Mouse (Mus musculus) limb, embryonic 12.5 days (tissue): ENCODE data around the gene Zfand2a. TPM values are rescaled to one million over a fixed set of nuclear protein-coding genes. Genes with fewer than 3 reads are reported as not detected.

Source experiments
- ATAC-seq: fragments of 200-750 bp; cut with Nextera tagmentation; 2 replicates; pipeline ENCODE4 v1.8.0; 2017; ENCODE audit warnings: low read depth, moderate TSS enrichment; ENCODE audit not compliant: insufficient number of reproducible peaks, insufficient read depth, low FRiP score, low TSS enrichment
- H3K27ac ChIP-seq: fragments of 300-500 bp; sonication (generic); 2 replicates; pipeline ENCODE4 v1.5.1; 2016; ENCODE audit warnings: mild to moderate bottlenecking, moderate library complexity
- H3K27me3 ChIP-seq: fragments of 300-500 bp; sonication (generic); 2 replicates; pipeline ENCODE4 v1.6.1; 2016; ENCODE audit warnings: mild to moderate bottlenecking, moderate library complexity
- H3K36me3 ChIP-seq: fragments of 300-500 bp; sonication (generic); 2 replicates; pipeline ENCODE4 v1.6.1; 2016; ENCODE audit warnings: mild to moderate bottlenecking, moderate library complexity
- H3K4me1 ChIP-seq: fragments of 300-500 bp; sonication (generic); replicated peaks from 2 replicates; pipeline ENCODE4 v1.6.1; 2016
- H3K4me2 ChIP-seq: fragments of 300-500 bp; sonication (generic); 2 replicates; pipeline ENCODE4 v1.6.1; 2016; ENCODE audit warnings: mild to moderate bottlenecking, moderate library complexity
- H3K4me3 ChIP-seq: fragments of 300-500 bp; sonication (generic); replicated peaks from 2 replicates; pipeline ENCODE4 v1.5.1; 2016; ENCODE audit warnings: mild to moderate bottlenecking
- H3K9ac ChIP-seq: fragments of 300-500 bp; sonication (generic); replicated peaks from 2 replicates; pipeline ENCODE4 v1.6.1; 2016; ENCODE audit warnings: mild to moderate bottlenecking, moderate library complexity
- H3K9me3 ChIP-seq: fragments of 300-500 bp; sonication (generic); 2 replicates; pipeline ENCODE4 v1.6.1; 2016; ENCODE audit warnings: mild to moderate bottlenecking, moderate library complexity
- WGBS: fragments of 180-500 bp; shearing (Covaris S2); methylation state at CpG from one replicate; pipeline ENCODE4 v1.1.7; 2016; 5-methylcytosine and 5-hydroxymethylcytosine counted together
- polyA plus RNA-seq: library from polyadenylated mRNA; unstranded; fragments of >200 nt; fragmentation: Nextera tagmentation; extraction: Ambion mirVana; gene quantifications from 2 replicates; pipeline ENCODE4 v1.2.1, GENCODE M21; 2016

Zfand2a gene
- polyA plus RNA-seq, 1 experiment from 2014 or later, result 8.1 TPM

DNA sequence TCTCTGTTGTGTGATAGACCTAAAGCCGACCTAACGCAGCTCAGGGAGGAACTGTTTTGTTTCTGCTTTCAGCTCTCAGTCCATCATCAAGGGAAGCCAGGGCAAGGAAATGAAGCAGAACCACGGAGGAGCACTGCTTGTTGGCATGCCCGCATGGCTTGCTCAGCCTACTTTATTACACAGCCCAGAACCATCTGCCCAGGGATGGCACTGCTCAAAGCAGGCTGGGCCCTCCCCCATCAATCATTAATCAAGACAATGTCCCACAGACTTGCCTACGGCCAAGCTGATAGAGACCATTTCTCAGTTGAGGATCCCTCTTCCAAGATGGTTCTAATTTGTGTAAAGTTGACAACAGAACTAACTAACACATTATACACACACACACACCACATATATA, 14.4 kb upstream of the Zfand2a start:
- no peak for ATAC-seq
- peaks cover 39% of the 10 kb centered on the region for H3K27me3 ChIP-seq
- peaks cover 9% of the 10 kb centered on the region; the same call in 1 of the 2 replicates for H3K4me1 ChIP-seq
- H3K4me2 ChIP-seq, result no peak overlapping the region
- no peaks in the 10 kb centered on the region for H3K36me3 ChIP-seq
- H3K9ac ChIP-seq, result no peak overlapping the region
- no peaks in the 10 kb centered on the region for H3K9me3 ChIP-seq
- 57% methylated on average over 5 of the region's 5 CpGs for WGBS
- H3K4me3 ChIP-seq, result no peak overlapping the region
- no peak overlapping the region for H3K27ac ChIP-seq

DNA sequence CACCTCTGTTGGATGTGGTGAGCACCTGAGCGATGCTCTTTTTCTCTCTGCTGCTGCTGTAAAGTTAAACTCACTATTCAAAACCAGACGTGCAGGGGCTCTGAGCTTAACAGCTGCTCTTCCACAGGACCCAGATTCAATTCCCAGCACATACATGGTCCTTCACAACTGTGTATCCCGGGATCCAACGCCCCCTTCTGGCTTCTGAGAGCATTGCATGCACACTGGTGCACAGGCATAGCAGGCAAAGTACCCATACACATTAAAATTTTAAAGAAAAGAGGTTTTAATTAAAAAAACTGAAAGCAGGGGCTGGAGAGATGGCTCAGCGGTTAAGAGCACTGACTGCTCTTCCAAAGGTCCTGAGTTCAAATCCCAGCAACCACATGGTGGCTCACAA, 12.6 kb upstream of the Zfand2a start:
- no peak overlapping the region for H3K27ac ChIP-seq
- WGBS, result 56% methylated on average over 5 of the region's 5 CpGs

DNA sequence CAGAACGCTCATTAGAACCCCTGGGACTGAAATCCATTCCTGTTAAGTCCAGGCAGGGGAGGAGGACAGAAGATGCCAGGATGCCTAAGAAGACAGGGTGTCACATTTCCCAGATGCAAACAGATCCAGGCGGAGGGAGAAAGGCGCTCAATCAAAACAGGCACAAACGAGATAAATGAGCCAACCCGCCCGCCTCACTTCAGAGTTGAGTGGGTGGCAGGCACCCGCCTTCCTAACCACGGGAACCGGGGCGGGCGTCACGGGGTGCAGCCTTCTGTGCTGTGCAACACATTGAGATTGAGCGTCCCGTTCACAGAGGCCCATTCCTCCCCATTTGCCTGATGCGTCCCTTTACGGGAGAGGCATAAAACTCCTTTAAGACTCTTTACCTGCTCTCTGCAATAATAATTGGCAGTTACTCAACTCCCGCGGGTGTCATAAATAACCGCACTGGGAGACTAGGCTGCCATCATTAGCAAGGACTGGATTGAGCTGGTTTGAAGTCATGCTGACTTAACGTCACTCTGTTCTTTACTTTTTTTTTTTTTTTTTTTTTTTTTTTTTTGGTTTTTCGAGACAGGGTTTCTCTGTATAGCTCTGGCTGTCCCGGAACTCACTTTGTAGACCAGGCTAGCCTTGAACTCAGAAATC, 10.8 kb upstream of the Zfand2a start:
- no peaks in the 10 kb centered on the region for H3K9me3 ChIP-seq
- peaks cover 40% of the 10 kb centered on the region for H3K27me3 ChIP-seq
- no peak overlapping the region for H3K9ac ChIP-seq
- 24% methylated on average over 22 of the region's 22 CpGs for WGBS
- no peaks in the 10 kb centered on the region for H3K36me3 ChIP-seq
- H3K4me2 ChIP-seq, result peak overlapping the region; percentile 7
- H3K4me3 ChIP-seq, result no peak overlapping the region
- ATAC-seq, result 0 out of 2 replicates have a peak, but pooled peaks have one; percentile 35
- H3K4me1 ChIP-seq, result peaks cover 9% of the 10 kb centered on the region; the same call in 1 of the 2 replicates
- no peak overlapping the region for H3K27ac ChIP-seq

More for the DNA sequence above, 12.6 kb upstream of the Zfand2a start:
- ATAC-seq, result no peak
- Histone ChIP-seq H3K27me3 (peaks cover 33% of the 10 kb centered on the region), H3K9me3 (no peaks in the 10 kb centered on the region), H3K9ac (no peak overlapping the region), H3K4me2 (no peak overlapping the region), H3K4me1 (peaks cover 9% of the 10 kb centered on the region; the same call in 1 of the 2 replicates), H3K4me3 (no peak overlapping the region), H3K36me3 (no peaks in the 10 kb centered on the region)

DNA sequence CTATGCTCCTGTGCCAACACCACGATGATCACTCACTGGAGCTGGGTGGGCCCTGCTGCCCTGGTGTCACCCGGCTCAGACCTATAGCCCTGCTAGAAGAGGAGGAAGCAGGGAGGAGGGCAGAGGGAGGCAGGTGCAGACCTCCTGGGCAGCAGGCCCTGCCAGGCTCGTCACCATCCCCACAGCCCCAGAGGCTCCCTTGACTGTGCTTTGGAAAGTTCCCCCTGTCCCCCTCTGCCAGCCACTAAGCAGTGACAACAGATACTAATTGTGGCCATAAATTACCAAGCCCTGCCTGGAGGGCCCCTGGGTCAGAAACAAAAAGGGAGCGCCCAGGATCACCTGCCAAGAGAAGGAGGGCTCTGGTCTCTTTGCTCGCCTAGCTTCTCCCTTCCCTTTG, 9.3 kb upstream of the Zfand2a start:
- no peak overlapping the region for H3K4me2 ChIP-seq
- H3K36me3 ChIP-seq, result no peaks in the 10 kb centered on the region
- ATAC-seq, result no peak
- H3K9me3 ChIP-seq, result no peaks in the 10 kb centered on the region
- H3K4me3 ChIP-seq, result no peak overlapping the region
- 34% methylated on average over 5 of the region's 5 CpGs for WGBS
- H3K27ac ChIP-seq, result no peak overlapping the region
- no peak overlapping the region for H3K9ac ChIP-seq
- peaks cover 37% of the 10 kb centered on the region for H3K27me3 ChIP-seq
- peaks cover 9% of the 10 kb centered on the region; the same call in 1 of the 2 replicates for H3K4me1 ChIP-seq

DNA sequence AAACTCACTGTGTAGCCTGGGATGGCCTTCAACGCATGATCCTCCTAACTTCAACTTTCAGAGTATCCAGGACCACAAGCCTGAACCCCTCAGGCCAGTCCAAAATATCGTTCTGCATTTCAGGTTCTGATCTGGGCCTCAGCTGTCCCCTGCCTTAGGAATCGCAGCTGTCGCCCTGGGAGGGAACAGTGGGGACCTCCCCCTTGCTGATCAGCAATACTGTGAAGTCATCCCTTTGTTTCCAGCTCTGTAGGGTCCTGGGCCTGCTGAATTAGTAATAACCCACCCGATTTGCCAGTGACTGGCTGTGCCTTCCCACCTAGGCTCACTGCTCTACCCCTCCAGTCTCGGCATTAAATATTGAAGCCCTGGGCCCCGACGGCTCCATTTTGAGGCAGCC, 7.0 kb upstream of the Zfand2a start:
- Histone ChIP-seq H3K27me3 (peaks cover 28% of the 10 kb centered on the region), H3K4me2 (no peak overlapping the region), H3K4me1 (peaks cover 9% of the 10 kb centered on the region; the same call in 1 of the 2 replicates), H3K9ac (no peak overlapping the region), H3K9me3 (peaks cover 6% of the 10 kb centered on the region; the same call in 1 of the 2 replicates), H3K36me3 (no peaks in the 10 kb centered on the region), H3K4me3 (no peak overlapping the region), H3K27ac (no peak overlapping the region)
- WGBS, result 63% methylated on average over 8 of the region's 8 CpGs
- ATAC-seq, result no peak

DNA sequence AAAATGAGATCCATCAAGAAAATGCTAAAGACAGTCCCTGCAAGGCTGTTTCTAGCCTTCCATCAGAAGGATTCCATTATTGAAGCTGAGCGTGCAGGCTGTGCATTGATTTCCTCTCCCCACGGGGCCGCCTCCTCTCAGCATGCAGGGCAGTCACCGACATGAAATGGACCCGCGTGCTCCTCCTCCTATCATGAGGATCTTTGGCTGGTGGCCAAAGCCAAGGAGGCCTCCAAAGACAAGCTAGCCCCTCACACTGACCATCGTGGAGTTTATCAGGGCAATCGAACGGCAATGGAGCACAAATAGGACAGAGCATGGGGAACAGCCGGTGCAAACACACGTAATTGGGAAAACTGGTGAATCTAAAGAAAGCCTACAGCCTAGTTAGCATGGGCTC, 5.8 kb upstream of the Zfand2a start:
- whole genome bisulfite sequencing, result 87% methylated on average over 11 of the region's 11 CpGs
- H3K9me3 ChIP-seq, result peaks cover 9% of the 10 kb centered on the region; the same call in 1 of the 2 replicates
- no peak overlapping the region for H3K4me3 ChIP-seq
- peaks cover 26% of the 10 kb centered on the region for H3K27me3 ChIP-seq
- H3K9ac ChIP-seq, result no peak overlapping the region
- no peak overlapping the region for H3K27ac ChIP-seq
- H3K4me1 ChIP-seq, result peaks cover 8% of the 10 kb centered on the region; the same call in 1 of the 2 replicates
- no peak overlapping the region for H3K4me2 ChIP-seq
- no peak for ATAC-seq
- no peaks in the 10 kb centered on the region for H3K36me3 ChIP-seq

DNA sequence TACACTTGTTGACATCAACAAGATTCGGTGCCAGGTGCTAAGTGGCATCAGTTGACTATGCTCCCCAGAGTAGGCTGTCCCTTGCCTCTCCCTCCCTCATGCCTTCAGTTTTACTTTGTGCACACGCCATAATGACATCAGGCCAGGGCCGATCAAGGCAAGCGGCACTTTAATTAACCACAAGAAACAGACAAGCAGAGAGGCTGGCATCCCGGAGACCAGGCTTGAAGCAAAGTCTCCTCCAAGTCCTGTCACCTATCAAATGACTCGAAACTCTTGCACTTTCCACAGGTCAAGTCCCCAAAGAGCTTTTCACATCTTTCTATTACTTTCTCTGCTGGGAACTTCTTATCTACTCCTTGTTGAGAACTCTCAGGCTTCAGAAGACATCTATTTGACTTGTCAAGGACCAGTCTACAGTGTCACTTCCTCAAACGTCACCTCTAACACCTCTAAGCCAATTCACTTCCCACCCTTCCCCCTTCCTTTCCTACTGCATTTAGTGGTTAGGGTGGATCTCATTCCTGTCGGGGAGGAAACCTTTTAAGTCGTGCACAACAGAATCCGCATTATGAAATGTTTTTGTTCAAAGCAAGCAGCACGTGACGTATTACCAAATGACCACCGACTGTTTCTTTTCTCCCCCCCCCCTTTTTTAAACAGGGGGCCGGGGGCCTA, 1.0 kb downstream of the Zfand2a start:
- H3K27ac ChIP-seq, result no peak overlapping the region
- peaks cover 9% of the 10 kb centered on the region; the same call in 1 of the 2 replicates for H3K9me3 ChIP-seq
- peak overlapping the region; percentile 90 for H3K4me3 ChIP-seq
- H3K4me2 ChIP-seq, result peak overlapping the region; percentile 90
- peaks cover 42% of the 10 kb centered on the region for H3K36me3 ChIP-seq
- H3K27me3 ChIP-seq, result no peaks in the 10 kb centered on the region
- WGBS, result 59% methylated on average over 14 of the region's 14 CpGs
- ATAC-seq, result no peak
- peaks cover 9% of the 10 kb centered on the region for H3K4me1 ChIP-seq
- peak overlapping the region; percentile 78 for H3K9ac ChIP-seq

DNA sequence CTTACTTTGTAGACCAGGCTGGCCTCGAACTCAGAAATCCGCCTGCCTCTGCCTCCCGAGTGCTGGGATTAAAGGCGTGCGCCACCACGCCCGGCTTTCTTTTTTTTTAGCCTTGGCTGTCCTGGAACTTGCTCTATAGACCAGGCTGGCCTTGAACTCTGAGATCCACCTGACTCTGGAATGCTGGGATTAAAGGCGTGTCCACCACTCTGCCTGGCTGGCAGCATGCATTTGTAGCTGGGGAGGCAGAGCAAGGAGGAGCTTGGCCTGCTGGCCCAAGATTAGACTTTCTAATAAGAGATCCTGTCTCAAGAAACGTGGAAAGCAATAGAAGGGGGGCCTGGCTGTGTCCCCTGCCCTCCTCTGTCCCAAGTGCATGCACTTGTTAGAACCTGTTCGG, 3.9 kb downstream of the Zfand2a start:
- no peak for ATAC-seq
- no peaks in the 10 kb centered on the region for H3K9me3 ChIP-seq
- no peak overlapping the region for H3K9ac ChIP-seq
- H3K36me3 ChIP-seq, result peaks cover 71% of the 10 kb centered on the region
- WGBS, result 89% methylated on average over 10 of the region's 10 CpGs
- H3K4me2 ChIP-seq, result no peak overlapping the region
- H3K27me3 ChIP-seq, result no peaks in the 10 kb centered on the region
- no peak overlapping the region for H3K27ac ChIP-seq
- no peak overlapping the region for H3K4me3 ChIP-seq
- peaks cover 9% of the 10 kb centered on the region for H3K4me1 ChIP-seq

DNA sequence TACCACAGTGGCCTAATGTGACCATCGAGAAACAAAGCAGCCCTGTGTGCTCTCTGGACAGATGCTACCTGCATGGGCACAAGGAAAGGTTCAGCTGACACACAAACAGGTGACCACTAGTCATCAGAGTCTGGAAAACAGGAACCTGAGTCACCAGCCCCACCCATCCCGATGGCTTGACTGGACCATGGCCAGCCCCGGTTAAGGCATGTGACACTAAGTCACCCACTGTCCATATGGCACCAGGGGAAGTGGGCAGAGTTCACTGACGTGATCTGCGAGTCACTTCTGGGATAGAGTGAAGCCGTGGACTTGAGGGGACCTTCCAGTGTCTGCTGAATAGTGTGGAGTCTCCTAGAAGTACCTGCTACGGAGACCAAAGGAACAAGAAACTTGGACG, 5.3 kb downstream of the Zfand2a start:
- H3K27me3 ChIP-seq, result no peaks in the 10 kb centered on the region
- no peak for ATAC-seq
- H3K4me3 ChIP-seq, result no peak overlapping the region
- peaks cover 84% of the 10 kb centered on the region for H3K36me3 ChIP-seq
- WGBS, result 93% methylated on average over 8 of the region's 8 CpGs
- no peak overlapping the region for H3K9ac ChIP-seq
- no peak overlapping the region for H3K27ac ChIP-seq
- peaks cover 9% of the 10 kb centered on the region for H3K4me1 ChIP-seq
- H3K4me2 ChIP-seq, result no peak overlapping the region
- H3K9me3 ChIP-seq, result no peaks in the 10 kb centered on the region

DNA sequence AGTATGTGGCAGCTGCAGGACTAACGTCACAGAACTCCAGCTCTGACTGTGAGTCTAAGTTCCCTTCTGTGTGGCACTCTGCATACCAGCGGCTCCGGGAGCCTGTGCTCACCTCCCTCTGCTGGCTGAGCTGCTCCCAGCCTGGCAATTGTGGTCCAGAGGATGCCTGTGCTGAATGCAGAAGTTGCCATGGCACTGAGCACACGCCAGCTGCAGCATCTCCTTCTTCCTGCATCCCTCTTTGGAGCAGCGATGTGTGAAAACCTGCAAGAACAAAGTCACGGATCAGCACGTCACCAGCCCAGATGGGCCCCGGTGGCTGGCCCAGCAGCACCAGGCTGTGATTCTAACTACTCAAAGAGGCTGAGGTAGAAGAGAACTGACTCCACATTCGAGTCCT, 9.6 kb downstream of the Zfand2a start:
- H3K9ac ChIP-seq, result no peak overlapping the region
- no peak overlapping the region for H3K4me2 ChIP-seq
- H3K9me3 ChIP-seq, result no peaks in the 10 kb centered on the region
- ATAC-seq, result no peak
- WGBS, result 86% methylated on average over 9 of the region's 9 CpGs
- no peak overlapping the region for H3K27ac ChIP-seq
- H3K36me3 ChIP-seq, result peaks cover 86% of the 10 kb centered on the region
- no peaks in the 10 kb centered on the region for H3K4me1 ChIP-seq
- H3K4me3 ChIP-seq, result no peak overlapping the region
- no peaks in the 10 kb centered on the region for H3K27me3 ChIP-seq

DNA sequence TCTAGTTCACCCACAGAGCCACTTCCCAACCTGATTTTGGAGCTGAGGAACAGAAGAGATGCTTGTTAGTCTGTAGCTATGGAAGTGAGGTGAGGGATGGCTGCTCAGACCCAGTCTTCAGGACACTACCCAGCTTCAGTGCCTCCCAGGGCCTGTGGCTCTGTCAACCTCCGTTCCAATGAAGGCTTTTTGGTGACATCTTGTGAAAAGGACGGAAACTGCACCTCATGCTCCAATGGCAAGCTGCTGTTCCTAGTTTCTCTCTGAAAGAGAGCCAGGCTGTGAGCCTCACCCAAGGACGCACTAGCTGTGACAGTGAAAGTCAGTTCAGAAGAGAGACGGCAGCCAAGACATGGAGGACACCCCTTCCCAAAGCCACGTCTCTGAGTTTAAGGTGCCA, 16.4 kb downstream of the Zfand2a start:
- H3K36me3 ChIP-seq, result peaks cover 19% of the 10 kb centered on the region
- H3K4me2 ChIP-seq, result no peak overlapping the region
- no peak overlapping the region for H3K27ac ChIP-seq
- H3K9me3 ChIP-seq, result no peaks in the 10 kb centered on the region
- no peaks in the 10 kb centered on the region; the same call in 1 of the 2 replicates for H3K27me3 ChIP-seq
- no peak for ATAC-seq
- WGBS, result 50% methylated on average over 5 of the region's 5 CpGs
- H3K4me3 ChIP-seq, result no peak overlapping the region
- no peak overlapping the region for H3K9ac ChIP-seq
- no peaks in the 10 kb centered on the region for H3K4me1 ChIP-seq
